Mouse (Mus musculus): Measurements from ENCODE around the gene Rflnb. TPM values are rescaled to one million over a fixed set of nuclear protein-coding genes. Genes with fewer than 3 reads are reported as not detected.

Rflnb gene
- polyA plus RNA-seq (2015; fragmentation: Nextera tagmentation; extraction: Ambion mirVana) = 7.4 and 7.5 TPM in 2 replicates

DNA sequence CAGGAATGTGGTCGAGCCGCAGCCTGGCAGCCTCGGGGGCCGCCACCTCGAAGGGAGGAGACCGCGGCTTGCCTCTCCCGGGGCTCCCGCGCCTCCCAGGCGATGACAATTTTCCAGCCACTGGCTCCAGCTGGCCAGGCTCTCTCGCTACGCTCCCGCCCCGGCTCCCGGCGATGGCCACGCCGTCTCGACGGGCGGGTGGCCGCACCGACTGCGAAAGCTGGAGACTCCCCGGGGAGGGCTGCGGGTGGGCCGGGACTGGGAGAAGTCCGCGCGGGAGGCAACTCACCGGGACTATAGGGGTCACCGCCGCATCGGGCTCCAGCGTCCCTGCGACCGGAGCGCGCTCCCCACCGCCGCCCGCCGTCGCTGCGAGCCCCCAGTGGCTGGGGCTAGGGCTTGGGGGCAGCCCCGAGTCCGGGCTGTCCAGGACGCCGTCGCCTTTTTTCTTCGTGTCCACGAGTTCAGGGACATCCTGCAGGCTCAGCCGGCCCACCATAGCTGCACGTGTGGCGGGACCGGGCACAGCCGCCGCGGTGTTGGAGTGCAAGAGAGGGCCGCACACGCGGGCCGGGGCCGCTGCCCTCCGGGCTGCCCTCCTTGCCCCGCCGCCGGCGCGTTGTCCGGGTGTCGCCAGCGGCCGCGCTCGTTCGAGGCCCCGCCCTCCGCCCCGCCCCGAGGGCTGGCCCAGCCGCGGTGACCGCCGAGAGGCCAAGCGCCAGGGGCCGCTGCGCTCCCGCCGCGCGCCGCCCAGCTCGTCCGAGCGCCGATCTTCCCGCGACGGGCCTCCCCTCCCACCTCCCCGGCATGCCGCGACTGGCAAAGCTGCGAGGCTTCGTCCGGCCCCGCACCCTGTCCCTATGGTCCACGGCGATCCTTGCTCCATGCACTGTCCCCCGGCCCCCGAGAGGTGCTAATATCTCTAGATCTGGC is at the start of gene Rflnb:
Rflnb (minus strand) TSS at position 644 of the 933 bp plus-strand sequence.
- Histone ChIP-seq H3K9me3 (ENCODE audit: control insufficient read depth, low read length) (no peaks in the 10 kb centered on the region), H3K9ac (replicated peaks; ENCODE audit: low read depth, low read length) (peak within 1 kb of the TSS; percentile 60), H3K27me3 (replicated peaks; ENCODE audit: control insufficient read depth, insufficient read depth, low read length) (peaks cover 5% of the 10 kb centered on the region; the same call in 1 of the 2 replicates), H3K4me2 (ENCODE audit: low read length) (peak within 1 kb of the TSS; percentile 97), H3K4me3 (replicated peaks; ENCODE audit: low read length) (peak within 1 kb of the TSS; percentile 60), H3K27ac (ENCODE audit: low read length) (no peak within 1 kb of the TSS), H3K4me1 (replicated peaks; ENCODE audit: control insufficient read depth, insufficient read depth, low read length) (peaks cover 12% of the 10 kb centered on the region), H3K36me3 (ENCODE audit: control insufficient read depth, insufficient read depth) (no peaks in the 10 kb centered on the region)
- WGBS = under 1% methylated on average over 108 of the region's 112 CpGs
- ATAC-seq = peak; percentile 79

DNA sequence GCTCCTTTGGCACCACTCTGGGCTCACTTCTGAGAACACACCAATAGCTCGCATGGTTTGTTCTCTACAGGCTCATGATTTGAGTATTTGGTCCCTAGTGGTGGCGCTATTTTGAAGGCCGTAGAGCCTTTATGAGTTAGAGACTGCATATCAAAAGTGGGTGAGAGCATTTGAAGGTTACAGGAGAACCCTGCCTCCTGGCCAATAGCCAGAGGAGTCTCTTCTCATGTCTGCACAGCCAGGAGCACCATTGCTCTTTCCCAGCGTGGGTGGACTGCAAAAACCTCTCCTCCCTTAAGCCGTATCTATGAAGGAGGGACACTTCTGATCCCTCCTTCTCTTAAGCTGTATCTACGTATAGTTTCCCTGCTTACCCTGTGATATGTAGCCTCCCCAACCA is 49.8 kb upstream of the Rflnb start:
- ATAC-seq = no peak
- Histone ChIP-seq H3K4me1 (replicated peaks; ENCODE audit: control insufficient read depth, insufficient read depth, low read length) (no peaks in the 10 kb centered on the region), H3K27me3 (replicated peaks; ENCODE audit: control insufficient read depth, insufficient read depth, low read length) (no peaks in the 10 kb centered on the region), H3K4me2 (ENCODE audit: low read length) (no peak overlapping the region), H3K4me3 (replicated peaks; ENCODE audit: low read length) (no peak overlapping the region), H3K9me3 (ENCODE audit: control insufficient read depth, low read length) (no peaks in the 10 kb centered on the region), H3K9ac (replicated peaks; ENCODE audit: low read depth, low read length) (no peak overlapping the region), H3K36me3 (ENCODE audit: control insufficient read depth, insufficient read depth) (peaks cover 13% of the 10 kb centered on the region), H3K27ac (ENCODE audit: low read length) (no peak overlapping the region)
- WGBS = 83% methylated on average over 6 of the region's 6 CpGs

DNA sequence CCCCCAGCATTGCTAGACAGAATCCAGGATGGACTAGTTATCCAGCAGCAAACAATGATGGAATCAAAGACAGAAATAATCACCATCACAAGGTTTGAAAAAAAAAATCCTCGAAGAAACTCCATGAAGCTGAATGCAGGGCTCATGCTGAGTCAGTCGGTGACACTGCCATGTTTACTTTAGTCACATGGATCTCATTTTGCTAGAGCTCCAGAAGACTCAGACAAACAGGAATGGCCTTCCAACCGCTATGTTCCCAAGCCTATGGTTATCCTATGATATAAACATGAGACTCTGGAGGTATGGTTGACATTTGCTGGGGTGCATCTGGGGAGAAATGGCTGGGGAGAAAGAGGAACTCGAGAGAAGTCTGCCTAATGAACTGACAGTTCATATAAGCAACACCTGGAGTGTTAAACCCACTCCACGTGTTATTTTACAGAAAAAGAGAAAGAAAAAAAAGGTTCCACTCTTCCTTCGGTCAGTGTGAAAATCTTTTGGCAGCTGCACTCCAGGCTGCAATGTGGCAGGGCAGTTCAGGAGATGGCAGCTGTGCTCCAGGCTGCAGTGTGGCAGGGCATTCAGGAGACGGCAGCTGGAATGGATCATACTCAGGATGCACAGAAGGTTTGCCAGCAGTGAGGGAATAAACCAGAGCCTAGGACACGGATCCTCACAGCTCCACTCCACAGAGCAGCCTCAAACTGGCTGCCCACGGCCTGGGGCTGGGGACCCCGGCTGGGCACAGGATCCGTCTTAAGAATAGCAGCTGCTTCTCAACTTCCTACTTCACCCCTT is 46.9 kb upstream of the Rflnb start:
- no peak overlapping the region for H3K4me3 ChIP-seq (replicated peaks; ENCODE audit: low read length)
- H3K9ac ChIP-seq (replicated peaks; ENCODE audit: low read depth, low read length) = no peak overlapping the region
- no peaks in the 10 kb centered on the region for H3K9me3 ChIP-seq (ENCODE audit: control insufficient read depth, low read length)
- H3K4me2 ChIP-seq (ENCODE audit: low read length) = no peak overlapping the region
- no peaks in the 10 kb centered on the region for H3K27me3 ChIP-seq (replicated peaks; ENCODE audit: control insufficient read depth, insufficient read depth, low read length)
- no peak for ATAC-seq
- H3K4me1 ChIP-seq (replicated peaks; ENCODE audit: control insufficient read depth, insufficient read depth, low read length) = no peaks in the 10 kb centered on the region
- peaks cover 3% of the 10 kb centered on the region; the same call in 1 of the 2 replicates for H3K36me3 ChIP-seq (ENCODE audit: control insufficient read depth, insufficient read depth)
- H3K27ac ChIP-seq (ENCODE audit: low read length) = no peak overlapping the region
- WGBS = 64% methylated on average over 11 of the region's 11 CpGs

DNA sequence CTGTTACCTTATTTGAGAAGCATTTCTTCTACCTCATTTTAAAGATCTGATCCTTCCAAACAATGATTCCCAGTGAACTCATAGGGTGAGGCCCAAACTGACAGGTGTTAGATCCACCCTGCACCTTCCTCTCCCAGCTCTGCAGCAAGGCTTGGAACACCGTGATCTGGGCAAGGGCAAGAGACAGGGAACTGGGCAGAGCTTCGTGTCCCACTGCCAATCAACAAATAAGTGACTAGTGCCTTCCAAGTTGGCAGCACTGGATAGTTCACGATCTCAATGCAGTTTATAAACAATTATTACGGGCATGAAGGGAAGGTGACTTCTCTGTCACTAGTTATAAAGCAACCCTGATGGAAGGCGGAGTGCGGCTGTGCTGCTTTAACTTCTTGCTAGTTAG is 42.2 kb upstream of the Rflnb start:
- Histone ChIP-seq H3K36me3 (ENCODE audit: control insufficient read depth, insufficient read depth) (peaks cover 5% of the 10 kb centered on the region; the same call in 1 of the 2 replicates), H3K27ac (ENCODE audit: low read length) (no peak overlapping the region), H3K4me1 (replicated peaks; ENCODE audit: control insufficient read depth, insufficient read depth, low read length) (no peaks in the 10 kb centered on the region), H3K9me3 (ENCODE audit: control insufficient read depth, low read length) (no peaks in the 10 kb centered on the region), H3K9ac (replicated peaks; ENCODE audit: low read depth, low read length) (no peak overlapping the region), H3K4me3 (replicated peaks; ENCODE audit: low read length) (no peak overlapping the region), H3K27me3 (replicated peaks; ENCODE audit: control insufficient read depth, insufficient read depth, low read length) (no peaks in the 10 kb centered on the region), H3K4me2 (ENCODE audit: low read length) (no peak overlapping the region)
- ATAC-seq = no peak
- WGBS = 87% methylated on average over 6 of the region's 6 CpGs

- H3K4me2 ChIP-seq (ENCODE audit: low read length) = no peak overlapping the region
- H3K27me3 ChIP-seq (replicated peaks; ENCODE audit: control insufficient read depth, insufficient read depth, low read length) = no peaks in the 10 kb centered on the region
- H3K4me3 ChIP-seq (replicated peaks; ENCODE audit: low read length) = no peak overlapping the region
- H3K4me1 ChIP-seq (replicated peaks; ENCODE audit: control insufficient read depth, insufficient read depth, low read length) = no peaks in the 10 kb centered on the region
- H3K27ac ChIP-seq (ENCODE audit: low read length) = no peak overlapping the region
- H3K9ac ChIP-seq (replicated peaks; ENCODE audit: low read depth, low read length) = no peak overlapping the region
- H3K9me3 ChIP-seq (ENCODE audit: control insufficient read depth, low read length) = no peaks in the 10 kb centered on the region
- whole genome bisulfite sequencing = 88% methylated on average over 15 of the region's 15 CpGs
- peaks cover 5% of the 10 kb centered on the region; the same call in 1 of the 2 replicates for H3K36me3 ChIP-seq (ENCODE audit: control insufficient read depth, insufficient read depth)
- no peak for ATAC-seq
Measured at GRCm38 (mm10) chr11:76066563-76067156, 39.1 kb upstream of the Rflnb start.

DNA sequence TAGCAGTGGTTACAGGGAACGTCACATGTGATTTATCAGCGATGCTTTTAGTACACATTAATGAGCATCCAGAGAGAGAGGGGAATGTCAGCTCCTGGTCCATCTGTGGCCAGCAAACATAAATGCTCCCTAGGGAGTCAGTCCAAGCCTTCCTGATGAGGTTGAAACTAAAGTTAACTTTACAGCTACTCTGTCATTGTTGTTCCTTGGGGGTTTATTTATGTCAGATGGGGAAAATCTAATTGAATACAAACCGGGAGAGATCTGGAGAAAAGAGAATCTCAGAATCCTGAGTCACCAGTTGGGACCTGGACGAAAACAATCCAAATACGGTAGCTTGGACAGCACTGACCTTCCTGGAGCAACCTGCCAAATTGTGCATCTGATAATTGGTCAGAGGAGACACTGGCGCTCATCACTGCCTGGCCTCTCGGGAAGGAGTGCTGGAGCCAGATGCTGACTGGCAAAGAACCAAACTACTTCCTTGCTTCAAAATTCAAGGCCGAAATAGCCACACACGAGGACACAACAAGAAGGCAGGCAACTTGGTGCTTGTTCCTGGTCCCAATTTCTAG is 38.0 kb upstream of the Rflnb start:
- 84% methylated on average over 9 of the region's 9 CpGs for WGBS
- peaks cover 5% of the 10 kb centered on the region; the same call in 1 of the 2 replicates for H3K36me3 ChIP-seq (ENCODE audit: control insufficient read depth, insufficient read depth)
- no peak for ATAC-seq

GRCm38 (mm10) chr11:76064411-76064810 is 36.8 kb upstream of the Rflnb start:
- no peaks in the 10 kb centered on the region for H3K4me1 ChIP-seq (replicated peaks; ENCODE audit: control insufficient read depth, insufficient read depth, low read length)
- ATAC-seq = no peak
- peaks cover 7% of the 10 kb centered on the region for H3K36me3 ChIP-seq (ENCODE audit: control insufficient read depth, insufficient read depth)
- no peaks in the 10 kb centered on the region for H3K27me3 ChIP-seq (replicated peaks; ENCODE audit: control insufficient read depth, insufficient read depth, low read length)
- no peak overlapping the region for H3K4me3 ChIP-seq (replicated peaks; ENCODE audit: low read length)
- 90% methylated on average over 7 of the region's 7 CpGs for WGBS
- no peak overlapping the region for H3K4me2 ChIP-seq (ENCODE audit: low read length)
- no peak overlapping the region for H3K27ac ChIP-seq (ENCODE audit: low read length)
- no peak overlapping the region for H3K9ac ChIP-seq (replicated peaks; ENCODE audit: low read depth, low read length)
- no peaks in the 10 kb centered on the region for H3K9me3 ChIP-seq (ENCODE audit: control insufficient read depth, low read length)

More for the DNA sequence above, 38.0 kb upstream of the Rflnb start:
- H3K9ac ChIP-seq (replicated peaks; ENCODE audit: low read depth, low read length) = no peak overlapping the region
- no peak overlapping the region for H3K27ac ChIP-seq (ENCODE audit: low read length)
- H3K27me3 ChIP-seq (replicated peaks; ENCODE audit: control insufficient read depth, insufficient read depth, low read length) = no peaks in the 10 kb centered on the region
- H3K9me3 ChIP-seq (ENCODE audit: control insufficient read depth, low read length) = no peaks in the 10 kb centered on the region
- no peaks in the 10 kb centered on the region for H3K4me1 ChIP-seq (replicated peaks; ENCODE audit: control insufficient read depth, insufficient read depth, low read length)
- H3K4me3 ChIP-seq (replicated peaks; ENCODE audit: low read length) = no peak overlapping the region
- H3K4me2 ChIP-seq (ENCODE audit: low read length) = no peak overlapping the region

DNA sequence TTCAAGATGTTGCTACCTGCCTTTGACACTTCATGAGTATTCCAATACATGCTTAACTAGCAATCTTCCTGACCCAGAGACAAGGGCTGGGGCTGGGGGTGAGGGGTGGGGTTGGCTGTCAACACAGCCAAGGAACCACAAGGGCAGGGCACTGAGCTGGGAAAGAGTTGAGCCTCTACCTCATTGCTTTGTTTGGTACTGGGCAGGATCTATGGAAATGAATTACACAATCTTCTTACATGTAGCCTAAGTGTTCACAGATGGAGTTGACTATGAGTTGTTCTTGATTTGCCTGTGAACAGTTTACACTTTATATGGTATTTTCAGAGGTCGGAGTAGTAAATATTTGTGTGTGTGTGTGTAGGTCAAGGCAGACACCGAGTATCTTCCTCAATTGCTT is 33.3 kb upstream of the Rflnb start:
- ATAC-seq = no peak

More for the DNA sequence above, 33.3 kb upstream of the Rflnb start:
- no peaks in the 10 kb centered on the region for H3K27me3 ChIP-seq (replicated peaks; ENCODE audit: control insufficient read depth, insufficient read depth, low read length)
- no peaks in the 10 kb centered on the region for H3K9me3 ChIP-seq (ENCODE audit: control insufficient read depth, low read length)
- no peaks in the 10 kb centered on the region for H3K4me1 ChIP-seq (replicated peaks; ENCODE audit: control insufficient read depth, insufficient read depth, low read length)
- no peak overlapping the region for H3K4me3 ChIP-seq (replicated peaks; ENCODE audit: low read length)
- H3K4me2 ChIP-seq (ENCODE audit: low read length) = no peak overlapping the region
- no peak overlapping the region for H3K9ac ChIP-seq (replicated peaks; ENCODE audit: low read depth, low read length)
- WGBS = 91% methylated on average over 2 of the region's 2 CpGs
- no peak overlapping the region for H3K27ac ChIP-seq (ENCODE audit: low read length)
- H3K36me3 ChIP-seq (ENCODE audit: control insufficient read depth, insufficient read depth) = peaks cover 3% of the 10 kb centered on the region; the same call in 1 of the 2 replicates
